Mouse (Mus musculus): ENCODE data around the gene Gm5039. TPM values are rescaled to one million over a fixed set of nuclear protein-coding genes. Genes with fewer than 3 reads are reported as not detected.
A peak's percentile ranks its signal among the peaks of the same experiment; 100 is the strongest.
"Not testable (repeated sequence)": the region's sequence is repeated elsewhere in the genome, so short reads cannot be mapped to it uniquely, and the experiment has no call there.

Gene Gm5039
- polyA plus RNA-seq, 1 experiment = 0.95 TPM

DNA sequence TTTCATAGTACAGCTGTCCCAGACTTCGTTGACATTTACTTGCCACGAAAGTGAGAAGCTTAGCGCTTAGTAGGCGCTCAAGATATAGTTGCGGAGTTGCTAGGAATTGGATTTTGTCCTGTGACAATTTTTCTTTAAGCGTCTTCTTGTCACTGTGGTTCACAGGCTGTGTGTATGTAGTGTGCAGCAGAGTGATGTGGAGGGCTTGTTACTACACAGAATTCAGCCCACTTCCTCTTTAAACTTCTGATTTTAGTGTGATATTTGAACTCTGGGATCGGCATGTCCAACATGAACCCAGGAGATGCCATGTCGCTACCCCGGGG, 37.3 kb upstream of the Gm5039 start:
- TF ChIP-seq MYOG (IDR thresholded peaks at IDR 0.05; ENCODE audit: control insufficient read depth in 1 of 3, insufficient read depth in 1 of 3, insufficient read length in 2 of 3, low read depth in 2 of 3) (no peak), MAX (IDR thresholded peaks at IDR 0.05; ENCODE audit: low read depth) (no peak), SRF (IDR thresholded peaks at IDR 0.05; ENCODE audit: control insufficient read depth, insufficient read length, low read depth) (no peak), TCF12 (IDR thresholded peaks at IDR 0.05; ENCODE audit: insufficient read depth, poor library complexity, severe bottlenecking) (no peak), REST (IDR thresholded peaks at IDR 0.05; ENCODE audit: insufficient read depth, insufficient read length) (no peak), CEBPB (IDR thresholded peaks at IDR 0.05; ENCODE audit: insufficient read depth, poor library complexity, severe bottlenecking) (no peak), USF1 (IDR thresholded peaks at IDR 0.05; ENCODE audit: low read depth) (no peak), POLR2AphosphoS2 (IDR thresholded peaks at IDR 0.05; ENCODE audit: insufficient read length, low read depth) (no peak), POLR2A (IDR thresholded peaks at IDR 0.05; ENCODE audit: insufficient read length, low read depth) (no peak), TCF3 (IDR thresholded peaks at IDR 0.05; ENCODE audit: insufficient read length, low read depth) (no peak), MYOD1 (IDR thresholded peaks at IDR 0.05; ENCODE audit: control insufficient read depth in 1 of 3, insufficient read length in 2 of 3, low read depth in 2 of 3) (no peak), E2F4 (IDR thresholded peaks at IDR 0.05; ENCODE audit: insufficient read depth) (no peak)
- Histone ChIP-seq H3K36me3 (ENCODE audit: control insufficient read depth, insufficient read depth) (no peaks in the 10 kb centered on the region), H3ac (ENCODE audit: control insufficient read depth, insufficient read length) (peak overlapping the region; percentile 27), H3K27me3 (ENCODE audit: control insufficient read depth, insufficient read depth, insufficient read length) (no peaks in the 10 kb centered on the region), H3K4me3 (peak overlapping the region; percentile 62), H3K79me2 (ENCODE audit: control insufficient read depth, insufficient read depth) (peaks cover 7% of the 10 kb centered on the region), H3K4me2 (ENCODE audit: low read depth) (peak overlapping the region; percentile 86)

DNA sequence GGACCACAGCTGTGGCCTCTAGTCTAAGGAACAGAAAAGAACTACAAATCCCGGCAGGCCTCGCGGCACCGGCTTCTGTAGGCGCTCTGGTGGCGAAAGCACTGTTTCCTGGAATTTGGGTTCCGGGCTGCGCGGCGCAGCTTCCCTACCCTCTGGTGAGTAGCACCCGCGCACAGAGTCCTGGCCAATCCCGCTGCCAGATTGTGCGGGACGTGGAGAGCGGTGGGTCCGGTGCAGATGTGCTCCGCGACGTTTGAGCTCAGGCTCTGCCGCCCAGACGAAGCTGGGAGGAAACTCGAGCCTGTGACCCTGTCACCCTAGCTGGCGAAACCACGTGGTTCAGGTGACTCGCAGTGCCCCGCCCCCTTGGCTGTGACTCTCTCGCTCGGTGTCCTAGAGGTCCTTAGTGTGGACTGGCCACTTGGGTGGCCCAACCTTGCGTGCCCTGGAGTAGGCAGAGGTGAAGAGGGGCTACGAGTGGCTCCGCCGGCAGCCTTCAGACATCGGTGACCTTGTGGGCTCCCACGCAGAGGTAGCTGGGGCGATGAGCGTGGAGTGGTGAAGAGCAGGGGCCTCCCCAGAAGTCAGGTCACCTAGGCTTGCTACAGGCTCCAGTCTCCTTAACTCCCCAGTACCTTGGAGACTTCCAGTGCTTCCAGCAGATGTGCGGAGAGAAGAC, 36.8 kb upstream of the Gm5039 start, which contains the start of gene Adck1:
Gene Adck1, plus strand, starts transcription at position 114 of the 679 bp plus-strand sequence.
- H3K79me2 ChIP-seq (ENCODE audit: control insufficient read depth, insufficient read depth) = peaks cover 7% of the 10 kb centered on the region
- peak within 1 kb of the TSS; percentile 62 for H3K4me3 ChIP-seq
- peak within 1 kb of the TSS; percentile 27 for H3ac ChIP-seq (ENCODE audit: control insufficient read depth, insufficient read length)
- H3K36me3 ChIP-seq (ENCODE audit: control insufficient read depth, insufficient read depth) = no peaks in the 10 kb centered on the region
- H3K27me3 ChIP-seq (ENCODE audit: control insufficient read depth, insufficient read depth, insufficient read length) = no peaks in the 10 kb centered on the region
- peak within 1 kb of the TSS; percentile 86 for H3K4me2 ChIP-seq (ENCODE audit: low read depth)
- TF ChIP-seq TCF12 (IDR thresholded peaks at IDR 0.05; ENCODE audit: insufficient read depth, poor library complexity, severe bottlenecking) (no peak), CEBPB (IDR thresholded peaks at IDR 0.05; ENCODE audit: insufficient read depth, poor library complexity, severe bottlenecking) (no peak), POLR2A (IDR thresholded peaks at IDR 0.05; ENCODE audit: insufficient read length, low read depth) (peak; percentile 75), E2F4 (IDR thresholded peaks at IDR 0.05; ENCODE audit: insufficient read depth) (no peak), MAX (IDR thresholded peaks at IDR 0.05; ENCODE audit: low read depth) (no peak), SRF (IDR thresholded peaks at IDR 0.05; ENCODE audit: control insufficient read depth, insufficient read length, low read depth) (no peak), REST (IDR thresholded peaks at IDR 0.05; ENCODE audit: insufficient read depth, insufficient read length) (no peak), MYOG (IDR thresholded peaks at IDR 0.05; ENCODE audit: control insufficient read depth in 1 of 3, insufficient read depth in 1 of 3, insufficient read length in 2 of 3, low read depth in 2 of 3) (no peak), POLR2AphosphoS2 (IDR thresholded peaks at IDR 0.05; ENCODE audit: insufficient read length, low read depth) (no peak), USF1 (IDR thresholded peaks at IDR 0.05; ENCODE audit: low read depth) (peak; percentile 70), TCF3 (IDR thresholded peaks at IDR 0.05; ENCODE audit: insufficient read length, low read depth) (no peak), MYOD1 (IDR thresholded peaks at IDR 0.05; ENCODE audit: control insufficient read depth in 1 of 3, insufficient read length in 2 of 3, low read depth in 2 of 3) (no peak)

DNA sequence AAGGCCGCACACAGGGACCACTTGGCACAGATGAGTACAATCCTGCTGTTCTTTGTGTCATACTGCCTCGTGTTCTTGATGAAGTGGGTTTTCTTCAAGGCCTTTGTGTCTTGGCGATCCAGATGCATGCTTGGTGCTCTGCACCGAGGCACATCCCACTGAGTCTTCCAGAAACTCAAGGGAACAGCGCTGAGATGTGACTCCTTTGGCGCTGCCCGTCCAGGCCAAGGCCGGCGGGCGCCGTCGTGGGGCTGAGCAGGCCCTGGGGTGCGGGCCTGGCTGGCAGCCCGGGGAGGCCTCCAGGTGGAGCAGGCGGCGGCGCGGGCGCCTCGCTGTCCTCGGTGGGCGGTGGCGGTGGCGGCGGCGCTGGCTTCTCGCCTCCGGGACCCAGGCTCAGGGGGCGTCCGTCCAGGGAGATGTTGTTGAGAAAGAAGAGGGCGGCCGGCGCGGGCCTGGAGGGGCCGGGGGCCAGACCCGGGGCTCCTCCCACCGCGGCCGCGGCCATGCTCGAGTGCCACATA, 30.4 kb upstream of the Gm5039 start:
- Histone ChIP-seq H3K4me3 (no peak overlapping the region), H3ac (ENCODE audit: control insufficient read depth, insufficient read length) (no peak overlapping the region), H3K27me3 (ENCODE audit: control insufficient read depth, insufficient read depth, insufficient read length) (no peaks in the 10 kb centered on the region), H3K79me2 (ENCODE audit: control insufficient read depth, insufficient read depth) (no peaks in the 10 kb centered on the region), H3K4me2 (ENCODE audit: low read depth) (no peak overlapping the region), H3K36me3 (ENCODE audit: control insufficient read depth, insufficient read depth) (no peaks in the 10 kb centered on the region)
- TF ChIP-seq REST (IDR thresholded peaks at IDR 0.05; ENCODE audit: insufficient read depth, insufficient read length) (no peak), TCF12 (IDR thresholded peaks at IDR 0.05; ENCODE audit: insufficient read depth, poor library complexity, severe bottlenecking) (no peak), SRF (IDR thresholded peaks at IDR 0.05; ENCODE audit: control insufficient read depth, insufficient read length, low read depth) (no peak), TCF3 (IDR thresholded peaks at IDR 0.05; ENCODE audit: insufficient read length, low read depth) (no peak), MAX (IDR thresholded peaks at IDR 0.05; ENCODE audit: low read depth) (no peak), POLR2A (IDR thresholded peaks at IDR 0.05; ENCODE audit: insufficient read length, low read depth) (no peak), POLR2AphosphoS2 (IDR thresholded peaks at IDR 0.05; ENCODE audit: insufficient read length, low read depth) (no peak), E2F4 (IDR thresholded peaks at IDR 0.05; ENCODE audit: insufficient read depth) (no peak), MYOG (IDR thresholded peaks at IDR 0.05; ENCODE audit: control insufficient read depth in 1 of 3, insufficient read depth in 1 of 3, insufficient read length in 2 of 3, low read depth in 2 of 3) (no peak), CEBPB (IDR thresholded peaks at IDR 0.05; ENCODE audit: insufficient read depth, poor library complexity, severe bottlenecking) (no peak), MYOD1 (IDR thresholded peaks at IDR 0.05; ENCODE audit: control insufficient read depth in 1 of 3, insufficient read length in 2 of 3, low read depth in 2 of 3) (no peak), USF1 (IDR thresholded peaks at IDR 0.05; ENCODE audit: low read depth) (no peak)

DNA sequence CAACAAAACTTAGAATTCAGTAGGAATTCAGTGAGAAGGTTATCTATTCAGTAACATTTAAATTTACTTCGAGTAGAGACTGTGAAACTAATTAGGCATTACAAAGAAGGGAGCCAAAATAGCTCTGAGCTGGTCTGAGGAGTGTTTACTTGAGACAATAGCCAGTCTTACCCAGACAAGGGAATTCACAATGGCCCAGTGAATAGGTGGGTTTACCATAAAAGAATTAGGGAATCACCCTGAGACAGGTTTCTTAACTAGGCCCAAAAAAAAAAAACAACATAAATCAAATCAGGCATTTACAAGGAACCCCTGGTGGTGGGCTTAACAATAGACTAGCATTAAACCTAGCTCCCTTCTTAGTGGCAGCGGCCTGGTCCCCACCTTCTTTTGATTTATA, 17.5 kb upstream of the Gm5039 start:
- not testable (repeated sequence) for H3K36me3 ChIP-seq (ENCODE audit: control insufficient read depth, insufficient read depth); H3K4me3 ChIP-seq; H3K79me2 ChIP-seq (ENCODE audit: control insufficient read depth, insufficient read depth); H3ac ChIP-seq (ENCODE audit: control insufficient read depth, insufficient read length); H3K4me2 ChIP-seq (ENCODE audit: low read depth); H3K27me3 ChIP-seq (ENCODE audit: control insufficient read depth, insufficient read depth, insufficient read length)

DNA sequence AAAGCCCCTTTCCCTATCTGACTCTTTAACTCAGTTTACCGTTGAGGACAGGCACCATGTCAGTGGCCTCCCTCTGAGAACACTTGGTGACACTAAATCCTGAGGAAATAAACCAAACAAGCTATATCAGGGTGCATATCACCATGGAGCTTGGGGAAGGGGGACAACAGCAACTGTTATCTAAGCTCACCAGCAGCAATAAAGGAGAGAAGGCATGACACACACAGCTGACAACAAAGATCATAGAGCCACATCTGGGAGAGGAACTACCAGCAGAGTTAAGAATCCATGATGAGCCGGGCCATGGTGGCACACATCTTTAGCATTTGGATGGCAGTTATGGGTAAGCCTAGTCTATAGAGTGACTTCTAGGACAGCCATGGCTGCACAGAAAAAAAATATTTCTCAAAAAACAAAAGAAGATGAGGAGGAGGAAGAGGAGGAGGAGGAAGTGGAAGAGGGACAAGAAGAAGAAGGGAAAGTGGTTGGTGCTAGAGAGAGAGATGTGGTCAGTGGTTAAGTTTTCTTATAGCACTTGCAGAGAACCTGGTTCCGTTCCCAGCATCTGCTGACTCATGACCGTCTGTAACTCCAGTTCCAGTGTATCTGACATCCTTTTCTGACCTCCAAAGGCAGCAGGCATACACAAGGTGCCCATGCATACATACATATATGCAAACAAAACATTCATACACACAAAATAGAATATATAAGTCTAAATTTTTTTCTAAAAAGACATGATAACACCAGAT, 13.0 kb upstream of the Gm5039 start:
- not testable (repeated sequence) for H3ac ChIP-seq (ENCODE audit: control insufficient read depth, insufficient read length); H3K4me3 ChIP-seq; H3K27me3 ChIP-seq (ENCODE audit: control insufficient read depth, insufficient read depth, insufficient read length); H3K4me2 ChIP-seq (ENCODE audit: low read depth); H3K79me2 ChIP-seq (ENCODE audit: control insufficient read depth, insufficient read depth); H3K36me3 ChIP-seq (ENCODE audit: control insufficient read depth, insufficient read depth)

All from myocyte (in vitro differentiated cells).